Mouse (Mus musculus) heart, embryonic 11.5 days (tissue): ENCODE measurements around the gene Abhd4. TPM values are rescaled to one million over a fixed set of nuclear protein-coding genes. Genes with fewer than 3 reads are reported as not detected.

Experiments
- ATAC-seq: fragments of 200-750 bp; cut with Nextera tagmentation; replicated peaks from 2 replicates; pipeline ENCODE4 v1.8.0; 2017; ENCODE audit warnings: moderate library complexity; ENCODE audit not compliant: insufficient number of reproducible peaks, low FRiP score, low TSS enrichment
- H3K27ac ChIP-seq: fragments of 300-500 bp; sonication (generic); 2 replicates; pipeline ENCODE4 v1.5.1; 2014; ENCODE audit warnings: mild to moderate bottlenecking, low read depth, low read length
- H3K27me3 ChIP-seq: fragments of 300-500 bp; sonication (generic); 2 replicates; pipeline ENCODE4 v1.6.1; 2014; ENCODE audit warnings: mild to moderate bottlenecking, low read length, mixed read lengths; ENCODE audit not compliant: control insufficient read depth, insufficient read depth
- H3K36me3 ChIP-seq: fragments of 300-500 bp; sonication (generic); 2 replicates; pipeline ENCODE4 v1.6.1; 2014; ENCODE audit warnings: mild to moderate bottlenecking, low read length, moderate library complexity, mixed read lengths; ENCODE audit not compliant: control insufficient read depth, insufficient read depth
- H3K4me1 ChIP-seq: fragments of 300-500 bp; sonication (generic); 2 replicates; pipeline ENCODE4 v1.6.1; 2014; ENCODE audit warnings: low read length; ENCODE audit not compliant: control insufficient read depth, insufficient read depth
- H3K4me2 ChIP-seq: fragments of 300-500 bp; sonication (generic); 2 replicates; pipeline ENCODE4 v1.6.1; 2014; ENCODE audit warnings: mild to moderate bottlenecking, moderate library complexity
- H3K4me3 ChIP-seq: fragments of 300-500 bp; sonication (generic); 2 replicates; pipeline ENCODE4 v1.5.1; 2014; ENCODE audit warnings: low read depth, low read length
- H3K9ac ChIP-seq: fragments of 300-500 bp; sonication (generic); 2 replicates; pipeline ENCODE4 v1.6.1; 2014; ENCODE audit warnings: mild to moderate bottlenecking, low read depth, low read length, moderate library complexity
- H3K9me3 ChIP-seq: fragments of 300-500 bp; sonication (generic); replicated peaks from 2 replicates; pipeline ENCODE4 v1.6.1; 2016; ENCODE audit warnings: low read length; ENCODE audit not compliant: control insufficient read depth
- WGBS: fragments of 180-500 bp; shearing (Covaris S2); extraction: QIAGEN DNeasy Blood & Tissue Kit; methylation state at CpG from one replicate; pipeline ENCODE4 v1.1.7; 2014; ENCODE audit not compliant: insufficient replicate concordance; 5-methylcytosine and 5-hydroxymethylcytosine counted together
- polyA plus RNA-seq: library from polyadenylated mRNA; unstranded; fragments of >200 nt; fragmentation: Nextera tagmentation; extraction: Ambion mirVana; gene quantifications from 2 replicates; pipeline ENCODE4 v1.2.1, GENCODE M21; 2014

The Abhd4 gene
- polyA plus RNA-seq, 1 experiment from 2014 or later, result 97.3 TPM

- peaks cover 6% of the 10 kb centered on the region for H3K36me3 ChIP-seq
- no peak overlapping the region for H3K4me3 ChIP-seq
- 0 out of 2 replicates have a peak overlapping the region, but pooled peaks have one; percentile 16 for H3K9ac ChIP-seq
- no peak for ATAC-seq
- no peaks in the 10 kb centered on the region for H3K27me3 ChIP-seq
- H3K27ac ChIP-seq, result peak overlapping the region; percentile 74
- H3K4me1 ChIP-seq, result peaks cover 15% of the 10 kb centered on the region
- H3K9me3 ChIP-seq, result no peaks in the 10 kb centered on the region
- WGBS, result 42% methylated on average over 10 of the region's 10 CpGs
- peak overlapping the region; percentile 39 for H3K4me2 ChIP-seq
Measured at GRCm38 (mm10) chr14:54265093-54265492, 11.1 kb downstream of the Abhd4 start.

GRCm38 (mm10) chr14:54265951-54266350 is 12.0 kb downstream of the Abhd4 start:
- peaks cover 6% of the 10 kb centered on the region for H3K36me3 ChIP-seq
- H3K4me1 ChIP-seq, result peaks cover 8% of the 10 kb centered on the region; the same call in 1 of the 2 replicates
- no peak overlapping the region for H3K4me2 ChIP-seq
- no peak overlapping the region for H3K27ac ChIP-seq
- no peaks in the 10 kb centered on the region for H3K27me3 ChIP-seq
- H3K4me3 ChIP-seq, result no peak overlapping the region
- no peak overlapping the region for H3K9ac ChIP-seq
- WGBS, result 68% methylated on average over 6 of the region's 6 CpGs
- no peaks in the 10 kb centered on the region for H3K9me3 ChIP-seq
- no peak for ATAC-seq

- Histone ChIP-seq H3K4me3 (no peak overlapping the region), H3K9me3 (no peaks in the 10 kb centered on the region), H3K36me3 (no peaks in the 10 kb centered on the region), H3K4me2 (no peak overlapping the region), H3K27me3 (no peaks in the 10 kb centered on the region), H3K27ac (no peak overlapping the region), H3K9ac (no peak overlapping the region), H3K4me1 (peaks cover 5% of the 10 kb centered on the region; the same call in 1 of the 2 replicates)
- ATAC-seq, result no peak
- 84% methylated on average over 10 of the region's 10 CpGs for WGBS
Measured at GRCm38 (mm10) chr14:54267966-54268365, 14.0 kb downstream of the Abhd4 start.

DNA sequence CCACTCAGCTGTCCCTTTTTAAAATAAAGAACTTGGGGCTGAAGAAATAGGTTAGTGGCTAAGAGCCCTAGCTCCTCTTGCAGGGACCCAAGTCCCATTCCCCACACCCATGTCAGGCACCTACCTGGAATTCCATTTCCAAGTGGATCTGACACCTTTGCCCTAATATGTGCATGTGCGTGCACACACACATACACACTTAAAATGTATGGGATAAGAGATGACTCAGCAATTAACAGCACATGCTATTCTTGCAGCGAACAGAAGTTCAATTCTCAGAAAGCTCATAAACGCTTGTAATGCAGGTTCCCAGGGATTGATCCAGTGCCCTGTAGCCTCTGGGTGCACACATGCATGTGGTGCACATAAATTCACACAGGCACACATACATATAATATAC is 15.6 kb downstream of the Abhd4 start:
- H3K4me1 ChIP-seq, result no peaks in the 10 kb centered on the region; the same call in 1 of the 2 replicates
- H3K36me3 ChIP-seq, result no peaks in the 10 kb centered on the region
- no peak overlapping the region for H3K4me2 ChIP-seq
- no peak overlapping the region for H3K9ac ChIP-seq
- H3K27ac ChIP-seq, result no peak overlapping the region
- 90% methylated on average over 3 of the region's 3 CpGs for WGBS
- H3K4me3 ChIP-seq, result no peak overlapping the region
- no peak for ATAC-seq
- no peaks in the 10 kb centered on the region for H3K27me3 ChIP-seq
- H3K9me3 ChIP-seq, result no peaks in the 10 kb centered on the region

DNA sequence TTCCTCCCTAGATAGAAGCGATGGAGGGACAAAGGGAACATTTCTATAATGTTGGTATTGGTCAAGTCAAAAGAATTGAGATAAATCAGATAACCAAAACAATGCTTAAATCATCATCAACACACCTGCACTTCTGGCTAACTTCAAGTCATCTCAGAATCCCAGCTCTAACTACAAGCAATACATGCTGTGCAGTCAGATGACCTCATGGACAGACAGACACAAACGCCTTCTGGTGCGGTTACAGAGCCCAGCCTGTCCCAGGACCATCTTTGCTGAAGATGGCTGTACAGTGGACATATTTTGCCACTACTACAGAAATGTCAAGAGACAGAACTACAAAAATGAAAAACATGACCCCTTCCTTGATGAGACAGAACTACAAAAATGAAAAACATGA is 16.4 kb downstream of the Abhd4 start:
- no peak overlapping the region for H3K4me3 ChIP-seq
- H3K4me1 ChIP-seq, result no peaks in the 10 kb centered on the region
- H3K27me3 ChIP-seq, result no peaks in the 10 kb centered on the region
- no peak overlapping the region for H3K27ac ChIP-seq
- H3K4me2 ChIP-seq, result no peak overlapping the region
- H3K9ac ChIP-seq, result no peak overlapping the region
- 82% methylated on average over 3 of the region's 3 CpGs for WGBS
- no peaks in the 10 kb centered on the region for H3K9me3 ChIP-seq
- H3K36me3 ChIP-seq, result no peaks in the 10 kb centered on the region
- ATAC-seq, result no peak

DNA sequence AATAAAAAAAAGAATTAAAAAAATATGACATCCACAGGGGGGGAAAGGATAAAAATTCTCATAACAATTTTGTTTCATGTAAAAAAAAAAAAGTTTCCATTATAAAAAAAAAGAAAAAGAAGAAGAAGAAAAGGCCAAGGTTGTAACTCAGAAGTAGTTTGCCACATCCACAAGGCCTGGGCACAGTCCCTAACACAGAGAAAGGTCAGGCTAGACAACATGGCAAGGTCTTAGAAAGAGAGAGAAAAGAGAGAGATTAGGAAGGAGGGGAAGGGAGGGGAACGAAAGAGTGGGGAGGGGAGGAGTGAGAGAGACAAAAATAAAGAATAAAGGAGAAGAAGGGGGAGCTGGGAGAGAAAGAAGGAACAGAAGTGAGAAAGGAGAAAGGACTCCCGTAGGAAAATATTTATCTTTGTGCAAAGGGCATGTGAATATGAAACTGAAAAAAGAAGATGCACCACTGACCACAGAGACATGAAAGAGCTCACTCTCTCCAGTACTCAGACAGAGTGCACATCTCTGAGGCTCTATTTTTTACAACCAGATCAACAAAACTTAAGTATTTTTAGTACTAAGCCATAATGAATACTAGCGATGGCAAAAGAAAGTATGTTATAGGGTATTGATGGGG is 18.1 kb downstream of the Abhd4 start:
- Histone ChIP-seq H3K4me1 (no peaks in the 10 kb centered on the region), H3K27ac (no peak overlapping the region), H3K9me3 (no peaks in the 10 kb centered on the region), H3K9ac (no peak overlapping the region), H3K4me2 (no peak overlapping the region), H3K36me3 (no peaks in the 10 kb centered on the region), H3K4me3 (no peak overlapping the region), H3K27me3 (no peaks in the 10 kb centered on the region)
- 74% methylated on average over 3 of the region's 3 CpGs for WGBS
- no peak for ATAC-seq

GRCm38 (mm10) chr14:54272696-54273095 is 18.7 kb downstream of the Abhd4 start:
- Histone ChIP-seq H3K36me3 (no peaks in the 10 kb centered on the region), H3K9me3 (no peaks in the 10 kb centered on the region), H3K4me2 (no peak overlapping the region), H3K27ac (no peak overlapping the region), H3K27me3 (no peaks in the 10 kb centered on the region), H3K4me3 (no peak overlapping the region), H3K4me1 (no peaks in the 10 kb centered on the region), H3K9ac (no peak overlapping the region)
- WGBS, result 78% methylated on average over 3 of the region's 3 CpGs
- no peak for ATAC-seq

DNA sequence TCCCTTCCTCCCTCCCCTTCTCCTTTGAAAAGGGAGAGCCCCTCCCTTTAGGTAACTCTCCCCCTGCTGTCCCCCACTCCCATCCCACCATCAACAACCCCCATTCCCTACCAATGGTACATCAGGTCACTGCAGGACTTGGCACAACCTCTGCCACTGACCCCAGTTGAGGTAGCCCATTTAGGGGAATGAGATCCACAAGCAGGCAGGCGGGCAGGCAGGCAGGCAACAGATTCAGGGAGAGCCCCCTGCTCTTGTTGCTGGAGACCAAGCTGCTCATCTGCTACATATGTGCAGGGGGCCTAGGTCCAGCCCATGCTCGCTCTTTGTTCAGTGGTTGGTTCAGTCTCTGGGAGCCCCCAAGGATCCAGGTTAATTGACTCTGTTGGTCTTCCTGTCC is 22.5 kb downstream of the Abhd4 start:
- Histone ChIP-seq H3K9ac (no peak overlapping the region), H3K27me3 (no peaks in the 10 kb centered on the region), H3K9me3 (no peaks in the 10 kb centered on the region), H3K4me2 (no peak overlapping the region), H3K27ac (no peak overlapping the region), H3K4me3 (no peak overlapping the region), H3K36me3 (no peaks in the 10 kb centered on the region), H3K4me1 (no peaks in the 10 kb centered on the region)
- 80% methylated on average over 2 of the region's 2 CpGs for WGBS
- no peak for ATAC-seq

DNA sequence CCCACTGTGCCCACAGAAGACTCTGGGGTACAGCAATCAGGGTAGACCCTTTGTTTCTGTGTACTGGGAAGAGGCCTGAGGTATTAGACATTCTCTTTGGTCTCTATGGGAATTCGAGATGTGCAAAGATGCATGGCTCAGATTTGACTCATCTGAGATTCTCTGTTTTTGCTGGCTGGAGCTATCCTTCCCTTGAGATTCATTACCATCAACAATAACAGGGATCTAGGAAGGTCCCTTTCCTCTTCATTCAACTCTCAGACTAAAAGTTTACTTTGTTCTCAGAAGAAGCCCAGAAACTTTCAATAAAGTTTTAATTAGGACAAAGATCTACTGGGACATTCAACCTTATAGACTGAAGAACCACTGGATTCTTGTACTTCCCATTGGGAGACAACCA is 30.9 kb downstream of the Abhd4 start, which contains the start of gene Olfr49:
Gene Olfr49 (minus strand): TSS at position 101 of the 400 bp plus-strand sequence.
- WGBS, result 70% methylated on average over 1 of the region's 1 CpGs
- Histone ChIP-seq H3K4me2 (no peak within 1 kb of the TSS), H3K27me3 (no peaks in the 10 kb centered on the region), H3K9ac (no peak within 1 kb of the TSS), H3K4me3 (no peak within 1 kb of the TSS), H3K27ac (no peak within 1 kb of the TSS), H3K4me1 (no peaks in the 10 kb centered on the region), H3K9me3 (no peaks in the 10 kb centered on the region), H3K36me3 (no peaks in the 10 kb centered on the region)
- ATAC-seq, result no peak
